Mouse (Mus musculus) right cerebral cortex, postnatal 10 days (tissue): Measurements from ENCODE around the gene Kdm4b.

ENCODE experiments used
- DNase-seq, 2 experiments: peaks; one replicate each; pipeline ENCODE4 v3.0.0; 2021; ENCODE audit warnings: low spot score in 2 of 2

Kdm4b gene

GRCm38 (mm10) chr17:56325450-56326152 is at the start of gene Kdm4b:
Gene Kdm4b, plus strand, starts transcription at chr17:56326062.
- peak; percentile 99 to 100 for DNase-seq

GRCm38 (mm10) chr17:56276643-56277566 is 49.0 kb upstream of the Kdm4b start, which contains the start of gene Ticam1:
Gene Ticam1, minus strand, starts transcription at chr17:56276786.
- DNase-seq = peak; percentile 83 to 90

GRCm38 (mm10) chr17:56277567-56277893 is 48.3 kb upstream of the Kdm4b start:
- no peak for DNase-seq

- DNase-seq = no peak
Observed at GRCm38 (mm10) chr17:56278340-56278739, 47.5 kb upstream of the Kdm4b start.

- no peak for DNase-seq
Observed at GRCm38 (mm10) chr17:56279481-56280155, 46.2 kb upstream of the Kdm4b start.

- DNase-seq = no peak
Observed at GRCm38 (mm10) chr17:56281193-56281592, 44.7 kb upstream of the Kdm4b start.

- DNase-seq = peak; percentile 71 to 83
Observed at GRCm38 (mm10) chr17:56282802-56283201, 43.1 kb upstream of the Kdm4b start.

GRCm38 (mm10) chr17:56283316-56283715 is 42.5 kb upstream of the Kdm4b start:
- DNase-seq = peak; percentile 58 to 67

GRCm38 (mm10) chr17:56285995-56286394 is 39.9 kb upstream of the Kdm4b start:
- no peak for DNase-seq

GRCm38 (mm10) chr17:56287830-56288229 is 38.0 kb upstream of the Kdm4b start:
- no peak for DNase-seq

- no peak for DNase-seq
Observed at GRCm38 (mm10) chr17:56288866-56289265, 37.0 kb upstream of the Kdm4b start.

GRCm38 (mm10) chr17:56289371-56290331 is 36.2 kb upstream of the Kdm4b start:
- DNase-seq = no peak

- DNase-seq = peak in 1 of 2 experiments; percentile 81
Observed at GRCm38 (mm10) chr17:56290388-56291170, 35.3 kb upstream of the Kdm4b start.

GRCm38 (mm10) chr17:56291171-56291511 is 34.7 kb upstream of the Kdm4b start:
- peak; percentile 78 to 86 for DNase-seq

- DNase-seq = no peak
Observed at GRCm38 (mm10) chr17:56291826-56292475, 33.9 kb upstream of the Kdm4b start.

GRCm38 (mm10) chr17:56292531-56293222 is 33.2 kb upstream of the Kdm4b start, which contains the start of gene Plin3:
Gene Plin3, minus strand, starts transcription at chr17:56292873.
- no peak for DNase-seq

- no peak for DNase-seq
Observed at GRCm38 (mm10) chr17:56293291-56293690, 32.6 kb upstream of the Kdm4b start.

- no peak for DNase-seq
Observed at GRCm38 (mm10) chr17:56294241-56294640, 31.6 kb upstream of the Kdm4b start.

- no peak for DNase-seq
Observed at GRCm38 (mm10) chr17:56296201-56296600, 29.7 kb upstream of the Kdm4b start.
